Mouse (Mus musculus) bone marrow, adult 2 months (tissue): Measurements from ENCODE around the gene Gpr82.

ENCODE experiments used
- CTCF ChIP-seq: fragments of 200-500 bp; IDR thresholded peaks from 2 replicates; pipeline ENCODE4 v1.5.1; 2011; ENCODE audit warnings: low read length, control low read depth; ENCODE audit not compliant: control insufficient read depth, insufficient read depth
- POLR2A ChIP-seq: fragments of 200-500 bp; IDR thresholded peaks from 2 replicates; pipeline ENCODE4 v1.6.1; 2011; ENCODE audit warnings: low read depth, mild to moderate bottlenecking, control low read depth, low read length, borderline replicate concordance; ENCODE audit not compliant: control insufficient read depth

- TF ChIP-seq POLR2A (no peak), CTCF (no peak)
These were observed 49.0 kb upstream of the Gpr82 start for GRCm38 (mm10) chrX:13612115-13612514.
